Mouse (Mus musculus): ENCODE results near the gene Fam129b.
A peak's percentile ranks its signal among the peaks of the same experiment; 100 is the strongest.

Fam129b gene

DNA sequence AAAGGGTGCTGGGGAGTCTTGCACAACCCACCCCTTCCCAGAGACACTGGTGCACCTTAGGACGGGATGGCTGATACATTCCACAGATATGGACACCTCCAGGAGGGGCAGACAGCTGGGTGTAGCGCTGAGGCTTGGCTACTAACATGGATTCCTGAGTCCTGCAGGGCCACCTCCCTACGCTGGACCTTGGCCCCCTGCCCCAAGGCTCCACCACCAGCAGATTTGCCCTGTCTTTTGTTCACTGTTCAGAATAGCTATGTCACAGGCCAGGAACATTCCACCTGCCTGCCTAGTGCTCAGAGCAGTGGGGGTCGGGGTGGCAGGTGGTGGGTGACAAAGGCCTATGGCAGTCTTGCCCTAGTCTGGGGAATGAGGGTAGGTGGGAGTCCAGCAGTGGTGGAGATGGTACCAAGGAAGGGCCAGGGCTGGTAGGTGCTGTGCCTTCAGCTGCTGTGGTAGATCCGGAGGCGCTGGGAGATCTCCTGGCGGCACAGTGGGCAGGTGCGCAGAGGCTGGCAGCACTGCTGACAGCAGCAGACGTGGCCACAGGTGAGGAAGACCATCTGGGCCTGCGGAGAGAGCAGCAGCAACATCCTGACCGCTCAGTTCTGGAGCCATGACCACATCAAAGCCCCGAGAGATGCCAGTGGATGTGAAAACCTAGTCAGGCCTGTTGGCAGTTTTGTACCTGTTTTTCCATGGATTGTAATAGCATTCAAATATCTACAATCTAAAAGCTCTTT is 50.6 kb downstream of the Fam129b start:
- peak in 1 of 2 experiments; percentile 34 for DNase-seq

GRCm38 (mm10) chr2:32927624-32928234 is 51.8 kb downstream of the Fam129b start:
- DNase-seq, result no peak

DNA sequence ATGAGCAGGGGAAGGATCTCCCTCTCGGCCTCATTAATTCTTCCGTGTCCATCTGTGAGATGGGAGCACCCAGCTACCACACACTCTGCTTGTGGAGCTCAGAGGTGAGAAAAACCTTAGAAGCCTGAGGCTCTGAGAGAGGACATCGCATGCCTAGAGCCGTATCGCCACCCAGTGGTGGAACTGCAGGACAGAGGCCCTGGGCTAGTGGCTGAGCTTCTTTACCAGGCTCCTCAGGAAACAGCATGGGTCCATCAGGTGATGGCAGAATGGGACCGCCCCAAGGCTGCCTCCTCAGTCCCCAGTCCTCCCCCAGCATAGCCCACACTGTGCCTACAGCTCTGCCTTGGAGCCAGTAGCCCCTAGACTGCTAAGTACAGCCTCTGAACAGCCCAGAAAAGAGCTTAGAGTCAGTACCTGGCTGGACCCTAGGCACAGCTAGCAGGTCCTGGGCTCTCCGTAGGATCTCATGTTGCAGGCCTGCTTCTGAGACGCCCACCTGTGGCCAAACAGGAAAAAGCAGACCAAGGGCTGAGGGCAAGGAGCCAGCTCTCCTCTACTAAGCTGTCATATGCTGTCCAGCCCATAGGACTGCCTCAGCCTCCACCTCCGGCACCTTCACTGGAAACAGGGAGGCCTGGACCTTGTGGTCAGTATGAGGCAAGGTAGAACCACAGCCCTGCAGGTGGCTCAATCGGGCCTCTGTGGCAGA is 52.5 kb downstream of the Fam129b start:
- DNase-seq, result peak; percentile 87 to 90

DNA sequence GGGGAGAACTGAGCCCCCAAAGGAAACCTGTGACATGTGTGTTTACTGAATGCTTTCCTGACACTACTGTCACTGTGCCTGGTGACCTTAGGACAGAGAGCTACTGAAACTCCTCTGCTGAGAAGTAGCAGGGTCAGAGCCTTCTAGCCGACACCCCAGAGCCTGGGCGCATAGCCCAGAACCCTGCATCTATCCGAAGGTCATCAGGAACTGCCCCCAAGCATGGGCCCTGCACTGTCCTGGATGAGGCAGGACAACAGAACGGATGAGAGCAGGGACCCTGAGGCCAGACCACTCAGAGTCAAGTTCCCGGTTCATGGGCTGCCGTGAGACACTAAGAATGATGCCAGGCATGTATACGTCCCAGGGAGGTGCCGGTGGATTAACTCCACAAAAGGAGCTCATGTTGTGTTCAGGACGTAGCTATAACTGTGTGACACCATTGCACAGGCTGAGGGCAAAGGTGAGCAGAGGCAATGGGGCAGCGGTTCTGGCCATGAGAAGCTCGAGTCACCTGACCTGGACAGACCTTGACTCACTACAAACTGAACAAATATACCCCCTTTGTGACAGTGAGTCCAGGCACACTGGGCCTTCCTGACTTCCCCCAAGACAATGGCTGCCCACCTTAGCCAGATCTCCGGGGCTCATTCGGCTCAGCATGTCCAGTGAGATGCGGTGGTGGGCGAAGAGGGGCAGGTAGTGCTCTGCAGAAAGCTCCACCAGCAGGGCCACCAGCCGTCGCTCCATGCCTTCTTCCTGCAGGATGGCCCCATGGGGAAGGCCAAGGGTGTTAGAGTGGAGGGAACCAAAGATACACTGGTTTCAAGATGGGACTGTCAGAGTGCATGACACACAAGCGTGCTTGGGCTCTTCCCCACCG is 53.3 kb downstream of the Fam129b start:
- no peak for DNase-seq

DNA sequence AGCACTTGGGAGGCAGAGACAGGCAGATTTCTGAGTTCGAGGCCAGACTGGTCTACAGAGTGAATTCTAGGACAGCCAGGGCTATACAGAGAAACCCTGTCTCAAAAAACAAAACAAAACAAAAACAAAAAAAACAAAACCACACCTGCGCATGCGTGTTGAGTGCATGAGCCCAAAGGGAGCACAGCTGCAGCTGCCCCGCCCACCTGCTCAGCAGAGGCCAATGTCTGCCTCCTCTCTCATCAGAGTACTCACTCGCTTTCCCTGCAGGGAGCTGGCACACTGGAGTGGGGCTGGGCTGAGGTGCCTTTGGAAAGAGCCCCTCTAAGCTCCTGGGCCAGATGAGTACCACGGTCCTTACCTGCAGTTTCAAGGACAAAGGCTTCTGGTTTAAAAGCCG is 55.8 kb downstream of the Fam129b start:
- DNase-seq, result no peak

- no peak for DNase-seq
These were observed 62.8 kb downstream of the Fam129b start for GRCm38 (mm10) chr2:32938741-32939140.

- peak; percentile 48 to 62 for DNase-seq
These were observed 63.5 kb downstream of the Fam129b start for GRCm38 (mm10) chr2:32939418-32939817.

DNA sequence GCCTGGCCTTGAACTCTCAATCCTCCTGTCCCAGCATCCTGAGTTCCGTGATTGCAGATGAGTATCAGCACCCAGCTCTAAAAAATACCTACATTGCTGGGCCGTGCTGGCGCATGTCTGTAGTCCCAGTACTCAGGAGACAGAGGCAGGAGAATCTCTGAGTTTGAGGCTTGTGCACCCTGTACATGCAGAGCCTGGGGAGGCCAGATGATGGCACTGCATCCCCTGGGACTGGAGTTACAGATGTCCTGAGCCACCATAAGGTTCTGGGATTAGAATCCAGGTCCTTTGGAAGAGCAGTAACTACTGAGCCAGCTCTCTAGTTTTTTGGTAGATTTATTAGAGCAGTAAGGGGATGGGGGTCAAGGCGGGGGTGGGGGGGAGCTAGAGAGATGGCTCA is 64.6 kb downstream of the Fam129b start:
- no peak for DNase-seq

- no peak for DNase-seq
These were observed 71.5 kb downstream of the Fam129b start for GRCm38 (mm10) chr2:32947454-32947853.

DNA sequence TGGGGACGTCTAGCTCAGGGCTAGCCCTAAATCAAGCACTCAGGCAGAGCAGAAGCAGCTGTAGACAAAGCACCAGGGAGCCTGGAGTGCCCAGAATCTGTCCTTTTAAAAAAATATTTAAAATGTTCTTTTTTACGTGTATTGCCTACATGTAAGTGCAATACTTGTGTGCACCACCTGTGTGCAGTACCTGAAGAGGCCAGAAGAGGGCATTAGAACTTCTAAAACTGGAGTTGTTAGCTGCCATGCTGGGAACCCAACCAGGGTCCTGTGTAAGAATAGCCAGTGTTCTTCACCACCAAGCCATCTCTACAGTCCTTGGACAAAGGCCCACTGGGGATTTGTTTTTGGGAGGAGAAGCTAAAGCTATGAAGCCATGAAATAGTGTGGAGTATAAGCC is 78.7 kb downstream of the Fam129b start:
- no peak for DNase-seq

DNA sequence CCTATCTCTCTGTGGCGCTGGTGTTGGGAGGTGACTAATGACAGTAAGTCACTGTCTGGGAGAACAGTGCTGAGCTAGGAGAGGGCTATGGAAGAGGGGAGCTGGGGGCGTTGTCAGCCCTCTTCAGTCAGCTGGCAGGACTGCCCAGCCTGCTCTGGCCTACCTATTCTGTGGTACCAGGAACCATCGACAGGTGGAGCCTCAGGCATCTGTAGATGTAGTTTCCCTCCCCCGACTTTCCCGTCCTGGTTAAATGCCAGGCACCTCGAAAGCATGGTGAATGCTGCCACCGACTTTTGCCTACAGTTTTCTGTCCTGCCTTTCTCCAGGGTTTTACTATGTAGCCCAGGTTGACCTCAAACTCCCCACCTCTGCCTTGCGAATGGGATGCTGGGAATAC is 81.4 kb downstream of the Fam129b start:
- DNase-seq, result peak; percentile 63 to 76

DNA sequence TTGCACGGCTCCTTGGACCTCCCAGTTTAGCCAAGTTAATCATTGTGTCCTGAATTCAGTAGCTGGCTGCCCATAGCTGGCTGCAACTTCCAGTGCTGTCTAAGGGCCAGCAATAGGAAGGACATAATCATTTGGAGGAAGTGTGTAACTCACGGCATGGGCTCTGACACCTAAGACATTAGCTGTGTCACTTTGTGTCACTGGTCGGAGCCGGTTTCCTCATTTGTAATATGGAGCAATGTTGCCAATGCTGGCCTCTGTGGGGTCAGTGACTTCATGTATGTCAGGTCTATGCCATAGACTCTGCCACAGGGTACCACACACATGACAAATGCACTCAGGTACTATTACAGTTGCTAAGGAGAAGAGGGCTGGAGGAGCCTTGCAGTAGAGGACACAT is 84.4 kb downstream of the Fam129b start:
- DNase-seq, result peak in 1 of 2 experiments; percentile 28

- DNase-seq, result peak; percentile 98
These were observed 85.5 kb downstream of the Fam129b start, which contains the start of the genes Rpl12 and Lrsam1 for GRCm38 (mm10) chr2:32961192-32961995. Rpl12 (plus strand) TSS chr2:32961559. Lrsam1 (minus strand) TSS chr2:32961614.

DNA sequence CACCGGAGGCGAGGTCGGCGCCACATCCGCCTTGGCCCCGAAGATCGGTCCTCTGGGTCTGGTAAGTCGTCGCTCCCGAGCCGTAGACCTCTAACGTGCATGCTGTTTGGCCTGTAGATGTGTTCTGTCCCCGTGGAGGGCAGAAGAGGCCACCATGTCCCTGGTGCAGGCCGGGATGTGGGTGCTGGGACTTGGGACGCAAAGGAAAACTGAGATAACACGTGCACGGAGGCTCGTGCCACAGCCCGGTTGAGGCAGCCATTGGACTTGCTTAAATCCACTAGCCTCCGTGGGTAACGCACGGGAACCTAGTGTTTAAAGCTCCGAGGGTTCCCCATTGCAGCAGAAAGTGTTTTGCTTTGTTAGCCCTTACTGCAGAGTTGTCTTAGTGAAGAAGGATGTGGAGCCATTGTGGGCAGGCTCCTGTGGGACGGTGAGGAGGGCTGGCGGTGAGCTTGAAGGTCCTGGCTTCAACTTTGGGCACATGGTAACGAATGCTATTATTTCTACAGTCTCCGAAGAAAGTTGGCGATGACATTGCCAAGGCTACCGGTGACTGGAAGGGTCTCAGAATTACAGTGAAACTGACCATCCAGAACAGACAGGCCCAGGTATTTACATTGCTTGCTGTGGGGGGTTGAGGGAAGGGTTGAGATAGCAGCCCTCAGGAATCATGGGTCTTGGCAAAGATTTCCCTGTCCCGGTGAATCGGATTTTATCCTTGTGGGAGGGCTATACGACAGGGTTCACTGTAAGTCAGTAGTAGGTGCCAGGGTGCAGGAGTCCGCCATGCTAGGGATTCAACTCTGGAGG is 86.4 kb downstream of the Fam129b start:
- DNase-seq, result peak; percentile 39 to 68

DNA sequence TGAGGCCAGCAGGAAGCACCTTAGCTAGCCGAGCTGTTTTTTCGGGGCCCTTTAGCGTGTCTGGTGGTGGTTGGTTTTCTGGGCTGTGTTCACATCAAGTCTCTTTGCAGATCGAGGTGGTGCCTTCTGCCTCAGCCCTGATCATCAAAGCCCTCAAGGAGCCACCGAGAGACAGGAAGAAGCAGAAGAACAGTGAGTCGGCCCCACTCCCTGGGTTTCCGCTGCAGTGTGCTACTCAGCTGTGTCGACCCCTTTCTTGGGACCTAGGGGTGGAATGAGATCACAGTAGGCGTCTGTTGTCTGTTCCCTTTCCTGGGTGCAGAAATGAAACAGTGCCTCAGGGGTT is 86.9 kb downstream of the Fam129b start:
- no peak for DNase-seq

GRCm38 (mm10) chr2:32963544-32963943 is 87.6 kb downstream of the Fam129b start:
- DNase-seq, result no peak

GRCm38 (mm10) chr2:32963981-32964380 is 88.1 kb downstream of the Fam129b start:
- no peak for DNase-seq

- no peak for DNase-seq
These were observed 88.9 kb downstream of the Fam129b start for GRCm38 (mm10) chr2:32964659-32965457.

GRCm38 (mm10) chr2:32965511-32966183 is 89.7 kb downstream of the Fam129b start:
- DNase-seq, result no peak

Data from kidney, postnatal 4 days (tissue).